Mouse (Mus musculus) intestine, embryonic 16.5 days (tissue): ENCODE measurements around the gene Chaf1a. TPM values are rescaled to one million over a fixed set of nuclear protein-coding genes. Genes with fewer than 3 reads are reported as not detected.
A peak's percentile ranks its signal among the peaks of the same experiment; 100 is the strongest.

Experiments
- ATAC-seq: fragments of 200-750 bp; cut with Nextera tagmentation; 2 replicates; pipeline ENCODE4 v1.8.0; 2017; ENCODE audit warnings: moderate TSS enrichment, moderate library complexity
- H3K27ac ChIP-seq: fragments of 300-500 bp; sonication (generic); 2 replicates; pipeline ENCODE4 v1.5.1; 2014; ENCODE audit warnings: mild to moderate bottlenecking, low read length
- H3K27me3 ChIP-seq: fragments of 300-500 bp; sonication (generic); replicated peaks from 2 replicates; pipeline ENCODE4 v1.6.1; 2014; ENCODE audit warnings: low read length, control low read depth, mixed read lengths; ENCODE audit not compliant: control insufficient read depth, insufficient read depth
- H3K36me3 ChIP-seq: fragments of 300-500 bp; sonication (generic); 2 replicates; pipeline ENCODE4 v1.6.1; 2014; ENCODE audit warnings: low read length, control low read depth; ENCODE audit not compliant: control insufficient read depth, insufficient read depth
- H3K4me1 ChIP-seq: fragments of 300-500 bp; sonication (generic); 2 replicates; pipeline ENCODE4 v1.6.1; 2014; ENCODE audit warnings: low read length, control low read depth, mixed read lengths; ENCODE audit not compliant: control insufficient read depth, insufficient read depth
- H3K4me2 ChIP-seq: fragments of 300-500 bp; sonication (generic); 2 replicates; pipeline ENCODE4 v1.6.1; 2014; ENCODE audit warnings: low read depth, low read length, control low read depth
- H3K4me3 ChIP-seq: fragments of 300-500 bp; sonication (generic); 2 replicates; pipeline ENCODE4 v1.5.1; 2014; ENCODE audit warnings: mild to moderate bottlenecking, low read length
- H3K9ac ChIP-seq: fragments of 300-500 bp; sonication (generic); 2 replicates; pipeline ENCODE4 v1.6.1; 2014; ENCODE audit warnings: low read depth, low read length
- H3K9me3 ChIP-seq: fragments of 300-500 bp; sonication (generic); 2 replicates; pipeline ENCODE4 v1.6.1; 2016; ENCODE audit warnings: low read length, control low read depth; ENCODE audit not compliant: control insufficient read depth
- WGBS: fragments of 180-500 bp; shearing (Covaris S2); extraction: QIAGEN DNeasy Blood & Tissue Kit; methylation state at CpG from one replicate; pipeline ENCODE4 v1.1.7; 2014; 5-methylcytosine and 5-hydroxymethylcytosine counted together
- polyA plus RNA-seq: library from polyadenylated mRNA; unstranded; fragments of >200 nt; fragmentation: Nextera tagmentation; extraction: Ambion mirVana; gene quantifications from 2 replicates; pipeline ENCODE4 v1.2.1, GENCODE M21; 2015

The Chaf1a gene
- polyA plus RNA-seq, 1 experiment from 2014 or later = 16.7 TPM

GRCm38 (mm10) chr17:56119431-56119830 is 79.2 kb downstream of the Chaf1a start:
- no peak overlapping the region for H3K4me3 ChIP-seq

GRCm38 (mm10) chr17:56119981-56120880 is 80.0 kb downstream of the Chaf1a start:
- H3K9me3 ChIP-seq = peaks cover 12% of the 10 kb centered on the region
- H3K4me1 ChIP-seq = peaks cover 23% of the 10 kb centered on the region
- WGBS = 5% methylated on average over 66 of the region's 66 CpGs
- H3K36me3 ChIP-seq = no peaks in the 10 kb centered on the region; the same call in 1 of the 2 replicates
- peak overlapping the region; percentile 41 for H3K4me2 ChIP-seq
- no peak overlapping the region for H3K9ac ChIP-seq
- H3K27ac ChIP-seq = no peak overlapping the region
- H3K4me3 ChIP-seq = peak overlapping the region; percentile 16; the same call in 1 of the 2 replicates
- no peak for ATAC-seq
- H3K27me3 ChIP-seq = peaks cover 55% of the 10 kb centered on the region

More at GRCm38 (mm10) chr17:56119431-56119830, 79.2 kb downstream of the Chaf1a start:
- WGBS = 39% methylated on average over 12 of the region's 12 CpGs
- Histone ChIP-seq H3K9me3 (peaks cover 12% of the 10 kb centered on the region), H3K27me3 (peaks cover 54% of the 10 kb centered on the region), H3K4me2 (peak overlapping the region; percentile 41; the same call in 1 of the 2 replicates), H3K27ac (no peak overlapping the region), H3K9ac (no peak overlapping the region), H3K36me3 (no peaks in the 10 kb centered on the region; the same call in 1 of the 2 replicates), H3K4me1 (peaks cover 23% of the 10 kb centered on the region)
- no peak for ATAC-seq

- 64% methylated on average over 2 of the region's 2 CpGs for WGBS
- Histone ChIP-seq H3K27ac (no peak within 1 kb of the TSS), H3K4me1 (peaks cover 23% of the 10 kb centered on the region), H3K9me3 (peaks cover 12% of the 10 kb centered on the region), H3K4me2 (no peak within 1 kb of the TSS), H3K27me3 (peaks cover 53% of the 10 kb centered on the region), H3K9ac (no peak within 1 kb of the TSS), H3K36me3 (no peaks in the 10 kb centered on the region; the same call in 1 of the 2 replicates), H3K4me3 (no peak within 1 kb of the TSS)
- ATAC-seq = no peak
Measured at GRCm38 (mm10) chr17:56121826-56122225, 81.6 kb downstream of the Chaf1a start, which contains the start of gene Lrg1. Gene Lrg1, minus strand, starts transcription at chr17:56122001.

Other genes starting within 250 kb of the Chaf1a start
- gene Zfp119a, start 161.5 kb upstream of the Chaf1a start, polyA plus RNA-seq = 5.1 and 5.7 TPM in 2 replicates
- 7.9 and 10.8 TPM in 2 replicates for gene Zfp959, start 148.3 kb upstream of the Chaf1a start, polyA plus RNA-seq
- gene Zfp119b, start 90.9 kb upstream of the Chaf1a start, polyA plus RNA-seq = 4.1 and 4.4 TPM in 2 replicates
- gene Ebi3, start 87.8 kb upstream of the Chaf1a start, polyA plus RNA-seq = 2.6 and 2.9 TPM in 2 replicates
- gene Yju2, start 81.3 kb upstream of the Chaf1a start, polyA plus RNA-seq = 19.7 and 21.5 TPM in 2 replicates
- 8.6 and 9.0 TPM in 2 replicates for gene Shd, start 70.0 kb upstream of the Chaf1a start, polyA plus RNA-seq
- 8.4 and 9.7 TPM in 2 replicates for gene Fsd1, start 53.9 kb upstream of the Chaf1a start, polyA plus RNA-seq
- 65.6 and 79.6 TPM in 2 replicates for gene Stap2, start 34.9 kb upstream of the Chaf1a start, polyA plus RNA-seq
- 77.5 and 80.8 TPM in 2 replicates for gene Mpnd, start 34.7 kb upstream of the Chaf1a start, polyA plus RNA-seq
- gene Sh3gl1, start 3.8 kb upstream of the Chaf1a start, polyA plus RNA-seq = 120 and 131 TPM in 2 replicates
- gene Ubxn6, start 34.6 kb downstream of the Chaf1a start, polyA plus RNA-seq = 31.6 and 34.3 TPM in 2 replicates
- gene Hdgfl2, start 39.2 kb downstream of the Chaf1a start, polyA plus RNA-seq = 69.3 and 75.0 TPM in 2 replicates
- 0.11 and 0.23 TPM in 2 replicates for gene Plin4, start 69.4 kb downstream of the Chaf1a start, polyA plus RNA-seq
- gene Plin5, start 77.2 kb downstream of the Chaf1a start, polyA plus RNA-seq = 0.48 and 0.57 TPM in 2 replicates
- 0.47 and 0.57 TPM in 2 replicates for gene Lrg1, start 81.6 kb downstream of the Chaf1a start, polyA plus RNA-seq
- 0.81 and 0.99 TPM in 2 replicates for gene Sema6b, start 99.9 kb downstream of the Chaf1a start, polyA plus RNA-seq
- 10.6 and 12.7 TPM in 2 replicates for gene Tnfaip8l1, start 122.0 kb downstream of the Chaf1a start, polyA plus RNA-seq
- 119 and 121 TPM in 2 replicates for gene Mydgf, start 143.5 kb downstream of the Chaf1a start, polyA plus RNA-seq
- gene Dpp9, start 178.5 kb downstream of the Chaf1a start, polyA plus RNA-seq = 33.5 and 35.1 TPM in 2 replicates
- gene Fem1a, start 216.4 kb downstream of the Chaf1a start, polyA plus RNA-seq = 11.7 and 12.8 TPM in 2 replicates
- gene Ticam1, start 236.3 kb downstream of the Chaf1a start, polyA plus RNA-seq = 16.4 and 19.4 TPM in 2 replicates